Mouse (Mus musculus) hindbrain, embryonic 12.5 days (tissue): ENCODE measurements around the gene Gfi1b. TPM values are rescaled to one million over a fixed set of nuclear protein-coding genes. Genes with fewer than 3 reads are reported as not detected.
A peak's percentile ranks its signal among the peaks of the same experiment; 100 is the strongest.

Experiments
- ATAC-seq: fragments of 200-750 bp; cut with Nextera tagmentation; 2 replicates; pipeline ENCODE4 v1.8.0; 2017; ENCODE audit warnings: moderate TSS enrichment; ENCODE audit not compliant: low FRiP score
- H3K27ac ChIP-seq: fragments of 300-500 bp; sonication (generic); 2 replicates; pipeline ENCODE4 v1.5.1; 2016; ENCODE audit warnings: mild to moderate bottlenecking
- H3K27me3 ChIP-seq: fragments of 300-500 bp; sonication (generic); 2 replicates; pipeline ENCODE4 v1.6.1; 2016; ENCODE audit warnings: mild to moderate bottlenecking
- H3K36me3 ChIP-seq: fragments of 300-500 bp; sonication (generic); 2 replicates; pipeline ENCODE4 v1.6.1; 2016; ENCODE audit warnings: mild to moderate bottlenecking
- H3K4me1 ChIP-seq: fragments of 300-500 bp; sonication (generic); 2 replicates; pipeline ENCODE4 v1.6.1; 2016
- H3K4me2 ChIP-seq: fragments of 300-500 bp; sonication (generic); replicated peaks from 2 replicates; pipeline ENCODE4 v1.6.1; 2016; ENCODE audit warnings: mild to moderate bottlenecking
- H3K4me3 ChIP-seq: fragments of 300-500 bp; sonication (generic); 2 replicates; pipeline ENCODE4 v1.5.1; 2016; ENCODE audit warnings: mild to moderate bottlenecking
- H3K9ac ChIP-seq: fragments of 300-500 bp; sonication (generic); 2 replicates; pipeline ENCODE4 v1.6.1; 2016; ENCODE audit warnings: mild to moderate bottlenecking, moderate library complexity
- H3K9me3 ChIP-seq: fragments of 300-500 bp; sonication (generic); replicated peaks from 2 replicates; pipeline ENCODE4 v1.6.1; 2016; ENCODE audit warnings: mild to moderate bottlenecking
- WGBS: fragments of 180-500 bp; shearing (Covaris S2); methylation state at CpG from one replicate; pipeline ENCODE4 v1.1.7; 2016; 5-methylcytosine and 5-hydroxymethylcytosine counted together
- polyA plus RNA-seq: library from polyadenylated mRNA; unstranded; fragments of >200 nt; fragmentation: Nextera tagmentation; extraction: Ambion mirVana; gene quantifications from 2 replicates; pipeline ENCODE4 v1.2.1, GENCODE M21; 2016

Gene Gfi1b
- polyA plus RNA-seq, 1 experiment from 2014 or later = 1.3 TPM

DNA sequence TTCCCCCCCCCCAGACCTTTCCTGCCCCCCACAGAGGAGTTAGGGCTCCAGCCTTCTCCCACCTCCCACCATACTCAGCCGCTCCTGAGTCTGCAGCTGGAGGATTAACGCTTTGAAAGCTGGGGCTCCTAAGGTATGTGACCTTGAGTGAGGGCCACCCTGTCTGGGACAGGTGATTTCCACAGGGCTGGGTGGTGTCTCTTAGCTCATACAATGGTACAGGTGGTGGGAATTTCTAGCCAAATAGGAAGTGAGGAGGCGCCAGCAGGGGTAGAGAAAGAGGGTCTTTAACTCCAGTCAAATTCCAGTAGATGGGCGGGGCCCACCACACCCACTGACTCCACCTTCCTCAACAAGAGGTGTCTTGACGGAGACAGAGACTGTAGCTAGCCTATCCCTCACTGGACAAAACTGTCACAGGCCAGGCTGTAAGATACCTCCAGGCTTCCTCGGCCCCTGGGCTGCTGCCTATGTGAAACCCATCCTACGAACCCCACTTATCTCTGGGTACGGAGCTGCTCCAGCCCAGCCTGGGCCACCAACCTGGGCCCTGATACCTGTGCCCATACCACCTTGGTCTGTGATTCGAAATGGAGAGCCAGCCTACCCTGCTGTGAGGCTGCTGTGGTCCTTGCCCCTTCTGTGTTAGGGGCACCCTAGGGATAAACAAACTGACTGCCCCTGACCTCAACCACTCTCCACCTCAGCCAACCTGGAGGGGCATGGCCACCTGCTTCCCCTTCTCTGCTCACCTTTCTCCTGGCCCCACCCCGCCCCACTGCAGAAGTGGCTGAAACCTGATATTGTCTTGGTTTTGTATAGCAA is 14.2 kb downstream of the Gfi1b start:
- WGBS = 42% methylated on average over 10 of the region's 10 CpGs
- ATAC-seq = no peak
- no peak overlapping the region for H3K9ac ChIP-seq
- H3K4me2 ChIP-seq = no peak overlapping the region
- H3K36me3 ChIP-seq = no peaks in the 10 kb centered on the region
- peaks cover 3% of the 10 kb centered on the region; the same call in 1 of the 2 replicates for H3K27me3 ChIP-seq
- no peak overlapping the region for H3K27ac ChIP-seq
- H3K9me3 ChIP-seq = no peaks in the 10 kb centered on the region
- no peak overlapping the region for H3K4me3 ChIP-seq
- peaks cover 3% of the 10 kb centered on the region; the same call in 1 of the 2 replicates for H3K4me1 ChIP-seq

DNA sequence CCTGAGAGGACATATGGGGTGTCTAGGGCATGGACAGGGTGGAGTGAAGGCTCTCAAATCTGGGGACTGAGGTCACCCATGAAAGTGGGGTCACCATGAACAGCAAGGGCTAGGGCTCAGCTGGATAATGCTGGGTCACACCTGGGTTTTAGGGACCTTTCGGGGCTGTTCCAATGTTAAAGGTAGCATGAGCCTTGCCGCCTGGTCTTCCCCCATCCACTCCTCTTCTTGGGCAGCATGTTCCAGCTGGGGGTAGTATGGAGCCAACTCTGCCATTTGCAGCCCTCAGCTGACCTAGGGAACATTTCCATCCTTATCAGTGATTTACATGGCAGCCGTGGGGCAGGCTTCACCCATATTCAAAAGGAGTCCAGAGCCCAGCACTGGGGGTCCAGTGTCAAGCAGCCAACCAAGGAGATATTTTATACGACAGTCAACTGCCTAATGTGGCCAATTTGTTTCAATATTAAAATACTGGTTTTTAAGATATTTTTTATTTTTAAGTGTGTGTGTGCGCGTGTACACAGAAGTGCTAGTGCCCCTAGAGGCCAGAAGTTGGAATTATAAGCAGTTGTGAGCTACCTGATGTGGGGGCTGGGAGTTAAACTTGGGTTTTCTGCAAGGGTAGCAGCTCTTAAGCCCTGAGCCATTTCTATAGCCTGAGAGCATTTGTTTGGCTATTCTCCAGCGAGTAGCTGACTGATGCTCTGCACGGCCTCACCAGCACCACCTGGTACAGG is 15.0 kb downstream of the Gfi1b start:
- WGBS = 69% methylated on average over 8 of the region's 8 CpGs
- Histone ChIP-seq H3K36me3 (no peaks in the 10 kb centered on the region), H3K27me3 (peaks cover 3% of the 10 kb centered on the region; the same call in 1 of the 2 replicates), H3K4me1 (peaks cover 3% of the 10 kb centered on the region; the same call in 1 of the 2 replicates), H3K9me3 (no peaks in the 10 kb centered on the region), H3K9ac (no peak overlapping the region), H3K4me2 (no peak overlapping the region), H3K4me3 (no peak overlapping the region), H3K27ac (no peak overlapping the region)
- no peak for ATAC-seq

DNA sequence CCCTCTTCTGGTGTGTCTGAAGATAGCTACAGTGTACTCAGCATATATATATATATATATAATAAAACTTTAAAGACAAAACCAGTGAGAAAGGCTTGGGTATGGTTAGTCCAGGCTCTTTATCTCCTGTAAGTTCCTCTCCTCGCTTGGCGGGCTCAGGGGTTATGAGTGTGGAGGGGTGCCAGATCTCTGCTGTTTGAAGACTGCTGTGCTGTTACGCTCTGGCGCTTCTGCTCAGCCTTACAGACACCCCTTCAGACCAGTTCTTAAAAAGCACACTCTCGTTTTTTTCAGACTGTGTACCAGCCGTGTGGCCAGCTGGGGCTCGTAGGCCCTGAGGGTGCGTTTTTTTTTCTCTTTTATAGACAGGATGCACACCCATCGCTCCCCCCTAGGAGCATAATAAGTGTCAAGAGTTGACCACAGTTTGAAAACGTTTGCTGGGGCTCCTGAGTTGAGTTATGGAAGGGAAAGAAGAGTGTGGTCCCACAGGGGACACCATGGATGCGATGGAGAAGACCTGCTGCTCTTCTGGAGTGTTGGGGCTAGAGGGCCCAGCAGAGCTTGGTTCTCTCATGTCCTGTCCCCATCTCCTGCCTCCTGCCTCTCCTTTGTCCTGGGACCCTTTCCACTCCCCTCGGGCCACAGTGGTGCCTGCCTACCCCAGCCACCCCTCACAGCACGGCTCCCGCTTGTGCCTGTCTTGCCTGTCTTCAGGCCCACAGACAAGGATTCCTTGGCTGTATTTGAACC is 15.8 kb downstream of the Gfi1b start:
- no peak overlapping the region for H3K27ac ChIP-seq
- WGBS = 66% methylated on average over 14 of the region's 14 CpGs
- H3K36me3 ChIP-seq = no peaks in the 10 kb centered on the region
- ATAC-seq = no peak
- no peaks in the 10 kb centered on the region for H3K9me3 ChIP-seq
- H3K4me1 ChIP-seq = peaks cover 3% of the 10 kb centered on the region; the same call in 1 of the 2 replicates
- peaks cover 3% of the 10 kb centered on the region; the same call in 1 of the 2 replicates for H3K27me3 ChIP-seq
- H3K4me2 ChIP-seq = no peak overlapping the region
- H3K9ac ChIP-seq = no peak overlapping the region
- H3K4me3 ChIP-seq = no peak overlapping the region

DNA sequence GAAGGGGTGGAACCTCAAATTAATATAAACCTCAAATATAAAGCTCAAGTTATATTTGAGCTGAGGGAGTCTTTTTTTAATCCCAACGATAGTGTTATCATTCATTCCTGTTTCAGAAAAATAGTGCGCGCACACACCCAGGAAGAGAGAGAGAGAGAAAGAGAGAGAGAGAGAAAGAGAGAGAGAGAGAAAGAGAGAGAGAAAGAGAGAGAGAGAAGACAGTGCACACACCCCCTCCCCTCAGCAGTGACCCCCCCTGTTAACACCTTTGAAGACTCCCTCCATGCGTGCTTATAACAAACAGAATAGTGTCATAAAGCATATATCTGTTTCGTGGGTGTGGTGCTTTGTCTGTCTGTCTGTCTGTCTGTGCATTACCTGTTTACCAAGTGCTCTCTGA is 18.2 kb downstream of the Gfi1b start:
- Histone ChIP-seq H3K27me3 (peaks cover 3% of the 10 kb centered on the region; the same call in 1 of the 2 replicates), H3K9me3 (no peaks in the 10 kb centered on the region), H3K36me3 (no peaks in the 10 kb centered on the region), H3K4me1 (peaks cover 8% of the 10 kb centered on the region), H3K27ac (no peak overlapping the region), H3K4me2 (no peak overlapping the region), H3K9ac (no peak overlapping the region), H3K4me3 (no peak overlapping the region)
- 93% methylated on average over 5 of the region's 5 CpGs for WGBS
- no peak for ATAC-seq

DNA sequence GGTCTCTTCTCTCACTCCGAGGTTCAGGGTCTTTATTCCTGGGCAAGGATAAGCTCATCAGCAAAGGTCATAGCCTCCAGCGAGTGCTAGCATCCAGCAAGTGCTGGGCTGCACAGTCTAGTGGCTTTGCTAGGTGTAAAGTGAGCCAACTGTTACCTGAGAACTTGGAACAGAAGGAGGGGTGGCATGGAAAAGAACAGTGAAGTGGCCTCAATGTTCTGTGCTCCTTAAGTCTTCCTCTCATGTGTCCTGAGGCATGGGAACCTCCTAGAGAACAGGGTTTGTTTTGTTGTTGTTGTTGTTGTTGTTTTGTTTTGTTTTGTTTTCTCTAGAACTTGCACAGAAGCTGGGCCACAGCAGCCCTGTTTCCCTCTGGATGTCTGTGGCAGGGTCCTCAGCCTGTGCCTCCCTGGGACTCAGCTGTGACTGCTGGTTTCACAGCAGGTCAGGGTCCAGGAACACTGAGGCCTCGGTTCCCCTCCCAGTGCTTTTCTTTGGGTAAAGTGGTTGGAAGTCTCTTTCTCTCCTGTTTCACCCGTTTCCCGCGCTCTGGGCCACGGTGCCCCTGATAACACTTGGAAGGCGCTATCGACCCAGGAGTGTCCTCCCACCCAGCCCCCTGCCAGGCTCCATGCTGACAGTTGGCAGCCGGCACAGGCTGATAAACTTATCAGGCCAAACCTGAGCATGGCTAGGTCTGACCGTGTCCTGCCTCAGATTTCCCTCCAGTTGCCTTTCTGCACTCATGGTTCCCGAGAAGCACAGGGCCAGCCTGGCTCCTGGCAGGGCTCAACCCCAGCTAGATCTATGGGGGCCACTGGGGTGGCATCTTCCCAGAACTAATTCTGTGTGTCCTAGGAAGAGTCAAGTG is 19.8 kb downstream of the Gfi1b start:
- no peak for ATAC-seq
- no peak overlapping the region for H3K9ac ChIP-seq
- H3K27ac ChIP-seq = no peak overlapping the region
- no peak overlapping the region for H3K4me2 ChIP-seq
- no peak overlapping the region for H3K4me3 ChIP-seq
- peaks cover 16% of the 10 kb centered on the region for H3K4me1 ChIP-seq
- no peaks in the 10 kb centered on the region for H3K27me3 ChIP-seq
- 63% methylated on average over 12 of the region's 12 CpGs for WGBS
- H3K36me3 ChIP-seq = no peaks in the 10 kb centered on the region
- no peaks in the 10 kb centered on the region for H3K9me3 ChIP-seq

DNA sequence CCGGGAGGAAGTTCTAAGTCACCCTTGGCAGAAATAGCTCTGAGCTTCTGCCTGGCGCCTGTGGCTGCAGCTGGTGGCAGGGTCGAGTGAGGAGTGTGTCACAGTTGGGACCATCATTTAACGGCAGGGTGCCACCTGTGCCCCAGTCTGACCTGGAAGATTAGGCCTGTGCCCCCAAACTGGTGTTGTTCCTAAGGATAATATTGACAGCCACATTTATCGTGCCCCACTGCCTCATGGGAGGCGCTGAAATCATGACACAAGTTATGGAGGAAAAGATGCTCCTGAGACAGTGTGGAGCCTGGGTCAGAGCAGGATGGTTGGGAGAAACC is 22.2 kb downstream of the Gfi1b start:
- H3K4me1 ChIP-seq = peaks cover 13% of the 10 kb centered on the region
- H3K27me3 ChIP-seq = no peaks in the 10 kb centered on the region
- H3K4me2 ChIP-seq = no peak overlapping the region
- 74% methylated on average over 6 of the region's 6 CpGs for WGBS
- no peak overlapping the region for H3K9ac ChIP-seq
- H3K36me3 ChIP-seq = no peaks in the 10 kb centered on the region
- no peak overlapping the region for H3K4me3 ChIP-seq
- no peaks in the 10 kb centered on the region for H3K9me3 ChIP-seq
- H3K27ac ChIP-seq = no peak overlapping the region
- no peak for ATAC-seq

DNA sequence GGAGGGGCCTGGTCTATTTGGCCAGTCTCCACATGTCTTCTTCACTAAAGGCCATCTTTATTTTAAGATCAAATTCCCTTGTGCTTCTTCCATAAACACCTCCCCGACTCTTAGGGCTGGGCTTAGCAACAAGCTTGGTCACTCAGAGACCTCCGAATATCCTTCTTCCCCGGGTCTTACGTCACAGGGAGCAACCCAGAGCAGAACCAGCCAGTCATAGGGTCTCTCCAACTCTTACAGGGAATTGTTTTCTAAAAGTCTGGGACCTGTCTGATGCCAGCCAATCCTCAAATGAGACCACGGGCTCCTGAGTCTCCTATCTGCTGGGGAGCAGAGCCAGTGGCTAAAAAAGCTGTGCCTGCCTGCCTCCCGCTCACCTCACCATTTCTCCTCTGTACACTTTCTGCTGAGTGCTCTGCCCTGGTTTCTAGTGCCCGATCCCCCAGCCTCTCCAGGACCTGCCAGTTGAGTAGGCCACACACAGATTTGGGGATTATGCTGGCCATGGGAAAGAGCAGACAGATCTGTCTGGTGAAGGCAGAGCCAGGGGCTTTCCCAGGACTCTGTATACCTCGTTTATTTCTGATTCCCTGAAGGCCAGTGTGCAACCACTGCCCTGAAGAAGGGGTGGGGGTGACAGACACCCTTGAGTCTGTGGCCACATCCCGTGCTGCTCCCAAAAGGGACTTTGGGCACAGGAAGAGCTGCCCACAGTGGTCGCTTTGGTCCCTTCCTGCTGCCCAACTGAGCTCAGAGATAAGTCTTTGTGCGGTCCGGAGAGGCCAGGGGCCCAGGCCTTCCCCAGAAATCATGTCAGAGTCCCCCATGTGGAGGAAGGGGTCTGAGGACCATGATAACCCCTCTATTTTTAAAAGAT is 22.9 kb downstream of the Gfi1b start:
- WGBS = 69% methylated on average over 12 of the region's 12 CpGs
- Histone ChIP-seq H3K9me3 (no peaks in the 10 kb centered on the region), H3K36me3 (no peaks in the 10 kb centered on the region), H3K4me2 (no peak overlapping the region), H3K4me1 (peaks cover 13% of the 10 kb centered on the region), H3K27ac (no peak overlapping the region), H3K4me3 (no peak overlapping the region), H3K9ac (no peak overlapping the region), H3K27me3 (peaks cover 3% of the 10 kb centered on the region; the same call in 1 of the 2 replicates)
- ATAC-seq = no peak

DNA sequence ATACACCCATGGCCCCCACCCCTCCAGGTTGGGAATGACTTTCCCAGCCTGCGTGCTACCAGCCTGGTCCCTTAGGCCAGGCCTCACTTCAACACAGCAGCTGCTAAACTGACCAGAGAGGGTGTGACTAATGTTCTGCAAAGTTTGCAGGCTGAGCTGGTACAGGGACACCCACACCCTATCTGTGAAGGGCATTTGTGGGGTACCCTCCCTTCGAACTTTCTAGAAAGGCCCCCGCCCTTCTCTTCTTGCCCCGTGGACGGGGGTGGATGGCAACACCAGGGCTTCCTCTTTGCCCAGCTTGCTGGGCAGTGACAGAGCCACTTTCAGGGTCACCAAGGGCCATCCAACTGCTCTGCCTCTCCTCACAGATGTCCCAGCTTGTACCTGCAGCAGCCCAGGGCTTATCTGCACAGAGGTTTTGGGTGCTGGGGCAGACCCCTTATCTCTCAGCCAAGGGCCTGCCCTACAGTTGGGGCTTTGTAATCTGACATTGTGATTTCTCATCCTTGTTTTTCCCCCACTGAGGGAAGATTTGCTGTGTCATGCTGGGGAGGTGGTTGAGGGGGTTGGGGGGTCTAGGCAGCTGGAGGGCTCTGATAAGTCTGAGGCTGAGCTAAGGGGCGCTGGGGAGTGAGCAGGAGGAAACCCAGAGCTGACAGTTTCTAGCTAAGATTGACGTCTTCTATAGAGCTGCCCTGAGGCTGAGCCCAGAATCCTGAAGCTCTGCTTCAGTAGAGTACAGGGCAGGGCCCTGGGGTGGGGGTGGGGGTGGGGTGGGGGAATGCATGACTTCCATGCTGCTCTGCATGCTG is 23.8 kb downstream of the Gfi1b start:
- Histone ChIP-seq H3K36me3 (no peaks in the 10 kb centered on the region), H3K27me3 (peaks cover 3% of the 10 kb centered on the region; the same call in 1 of the 2 replicates), H3K27ac (no peak overlapping the region), H3K4me3 (no peak overlapping the region), H3K4me2 (no peak overlapping the region), H3K9ac (peak overlapping the region; percentile 36), H3K9me3 (no peaks in the 10 kb centered on the region), H3K4me1 (peaks cover 13% of the 10 kb centered on the region)
- WGBS = 71% methylated on average over 7 of the region's 7 CpGs
- ATAC-seq = peak; percentile 48; the same call in 1 of the 2 replicates

DNA sequence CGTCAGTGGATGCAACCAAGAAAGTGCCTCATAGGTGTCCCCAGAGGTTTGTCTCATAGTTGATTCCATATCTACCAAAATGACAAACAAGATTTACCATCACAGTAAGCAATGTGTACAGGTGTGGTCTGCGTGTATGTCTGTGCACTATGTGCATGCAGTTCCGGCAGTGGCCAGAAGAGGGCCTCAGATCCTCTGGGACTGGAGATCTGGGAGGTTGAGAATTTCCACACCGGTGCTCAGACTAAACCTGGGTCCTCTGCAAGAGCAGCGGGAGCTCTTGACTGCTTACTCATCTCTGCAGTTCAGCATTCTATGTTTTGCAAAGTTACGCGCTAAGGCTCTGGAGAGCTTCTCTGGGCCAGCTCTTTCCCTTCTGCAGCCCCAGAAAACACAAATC is 24.8 kb downstream of the Gfi1b start:
- H3K27me3 ChIP-seq = peaks cover 9% of the 10 kb centered on the region; the same call in 1 of the 2 replicates

DNA sequence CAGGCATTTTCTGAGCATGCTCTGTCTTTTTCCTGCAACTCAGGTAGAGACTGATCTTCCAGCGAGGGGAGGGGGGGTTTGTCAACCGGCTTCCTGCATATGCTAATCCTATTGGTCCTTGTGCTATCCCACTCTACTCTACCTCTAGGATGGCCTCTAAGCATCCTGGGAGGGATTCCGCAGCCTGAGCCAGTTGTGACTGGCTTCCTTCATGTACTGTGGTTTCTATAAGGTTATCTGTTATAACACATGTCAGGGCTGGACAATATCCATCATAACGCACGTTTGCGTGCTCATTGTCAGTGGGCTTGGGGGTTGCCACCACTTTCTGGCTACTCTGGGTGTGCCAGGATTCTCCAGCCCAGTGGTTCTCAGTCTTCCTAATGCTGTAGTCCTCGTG is 25.8 kb downstream of the Gfi1b start:
- ATAC-seq = no peak
- 87% methylated on average over 7 of the region's 7 CpGs for WGBS

More for the DNA sequence above, 24.8 kb downstream of the Gfi1b start:
- Histone ChIP-seq H3K4me3 (no peak overlapping the region), H3K27ac (no peak overlapping the region), H3K36me3 (no peaks in the 10 kb centered on the region), H3K9me3 (no peaks in the 10 kb centered on the region), H3K4me1 (peaks cover 13% of the 10 kb centered on the region), H3K4me2 (no peak overlapping the region), H3K9ac (no peak overlapping the region)
- no peak for ATAC-seq
- WGBS = 90% methylated on average over 7 of the region's 7 CpGs

More for the DNA sequence above, 25.8 kb downstream of the Gfi1b start:
- H3K9me3 ChIP-seq = no peaks in the 10 kb centered on the region
- H3K27me3 ChIP-seq = peaks cover 9% of the 10 kb centered on the region; the same call in 1 of the 2 replicates
- H3K4me1 ChIP-seq = peaks cover 13% of the 10 kb centered on the region
- no peaks in the 10 kb centered on the region for H3K36me3 ChIP-seq
- H3K4me3 ChIP-seq = no peak overlapping the region
- H3K27ac ChIP-seq = no peak overlapping the region
- H3K9ac ChIP-seq = no peak overlapping the region
- H3K4me2 ChIP-seq = no peak overlapping the region
